Mouse (Mus musculus): ENCODE measurements around the gene Efna3.

The Efna3 gene

DNA sequence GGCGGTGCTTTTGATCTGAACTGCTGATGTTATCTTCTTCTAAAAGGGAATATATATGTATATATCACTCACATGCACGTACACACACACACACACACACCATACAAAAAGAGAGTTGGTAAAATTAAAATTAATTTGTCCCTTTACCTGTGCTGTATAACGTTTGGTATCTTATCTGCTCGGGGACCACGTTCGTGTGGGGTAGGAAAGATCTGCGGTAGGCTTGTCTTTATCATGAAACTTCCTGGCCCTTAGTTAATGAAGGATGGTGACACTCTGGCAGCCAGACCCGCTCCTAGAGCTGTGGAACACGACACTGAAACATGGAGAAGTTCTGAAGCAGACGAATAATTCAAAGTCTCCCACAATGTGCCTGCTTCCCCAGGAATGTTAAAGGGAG is 30.9 kb downstream of the Efna3 start:
- CTCF ChIA-PET, result interaction anchor here (0.7 kb wide), 1 partner anchor 179 kb away, joined by 3 read pairs; no protein-coding TSS in a partner anchor

DNA sequence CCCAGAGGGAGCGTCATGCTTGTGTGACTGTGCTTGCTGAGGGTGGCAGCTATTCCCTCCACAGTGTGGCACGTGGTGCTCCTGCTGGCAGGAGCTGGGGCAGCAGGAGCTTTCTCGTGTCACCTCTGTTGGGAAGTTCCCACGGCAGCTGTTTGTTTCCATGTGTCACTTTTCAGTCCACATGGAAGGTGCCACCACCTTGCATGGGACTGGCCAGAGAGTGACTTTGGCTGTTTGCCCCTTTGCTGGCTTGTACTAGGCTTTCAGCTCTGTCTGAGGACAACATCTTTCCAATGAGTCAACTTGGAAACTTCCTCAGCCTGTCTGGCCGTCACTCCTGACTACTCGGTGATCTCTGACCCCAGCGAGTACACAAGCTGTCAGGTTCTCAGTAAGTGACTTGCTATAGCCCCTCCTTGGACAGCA is 34.2 kb downstream of the Efna3 start:
- CTCF ChIA-PET, result no interaction called here

DNA sequence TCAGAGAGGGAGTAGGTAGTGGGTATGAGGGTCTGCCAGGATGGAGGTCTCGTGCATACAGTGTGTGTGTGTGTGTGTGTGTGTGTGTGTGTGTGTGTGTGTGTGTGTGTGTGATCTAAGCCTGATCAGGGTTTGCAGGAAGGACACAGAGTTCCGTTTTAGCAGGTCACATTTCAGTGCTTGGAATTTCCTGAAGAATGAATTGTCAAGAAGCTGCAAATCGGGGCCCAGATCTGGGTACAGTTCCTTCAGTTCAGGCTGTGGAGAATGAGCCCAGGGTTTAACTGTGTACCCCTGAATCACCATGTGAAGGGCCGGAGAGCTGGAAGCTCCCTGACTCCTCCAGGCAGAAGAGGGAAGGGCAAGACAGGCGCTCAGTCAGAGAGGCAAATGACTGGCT is 35.5 kb downstream of the Efna3 start:
- CTCF ChIA-PET, result interaction anchor here (0.6 kb wide), 2 partner anchors 37 to 237 kb away, joined by 3 to 20 read pairs; no protein-coding TSS in a partner anchor

DNA sequence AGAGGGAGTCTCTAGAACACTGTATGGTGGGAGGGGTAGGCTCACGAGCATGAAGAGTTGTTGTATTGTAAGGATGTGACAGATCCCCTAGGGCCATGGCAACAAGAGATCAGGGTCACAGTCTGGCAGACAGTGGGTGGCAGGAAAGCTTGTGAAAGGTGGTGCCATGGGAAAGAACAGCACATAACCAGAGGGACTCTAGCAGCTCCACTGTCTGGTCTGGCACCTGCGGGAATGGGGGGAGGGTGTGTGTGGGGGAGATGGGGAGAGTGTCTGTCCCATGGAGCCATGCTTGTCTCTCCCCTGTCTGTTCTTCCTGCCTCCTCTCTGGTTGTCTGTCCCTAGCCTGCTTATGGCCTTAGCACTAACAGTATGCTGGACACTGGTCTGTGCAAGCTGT is 37.2 kb downstream of the Efna3 start:
- CTCF ChIA-PET, result no interaction called here

DNA sequence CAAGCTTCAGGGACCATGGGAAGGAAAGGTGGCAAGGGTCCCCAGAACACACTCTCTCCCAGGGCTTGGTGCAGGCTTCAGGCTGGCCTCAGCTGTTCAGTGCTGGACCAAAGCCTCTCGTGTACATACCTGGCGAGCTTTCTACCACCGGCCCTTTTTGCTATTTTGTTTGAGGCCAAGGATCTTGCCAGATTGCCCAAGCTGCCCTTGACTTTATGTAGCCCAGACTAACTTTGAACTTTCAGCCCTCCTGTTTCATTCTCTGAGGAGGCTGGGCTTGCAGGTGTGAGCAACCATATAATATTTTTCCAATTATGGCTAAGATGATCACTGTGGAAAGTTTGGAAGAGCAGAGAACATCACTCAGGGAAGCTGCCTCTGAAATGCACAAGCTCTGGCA is 38.5 kb downstream of the Efna3 start:
- CTCF ChIA-PET, result interaction anchor here (0.6 to 1.1 kb wide), 2 partner anchors 15 to 21 kb away, joined by 3 read pairs; no protein-coding TSS in a partner anchor

DNA sequence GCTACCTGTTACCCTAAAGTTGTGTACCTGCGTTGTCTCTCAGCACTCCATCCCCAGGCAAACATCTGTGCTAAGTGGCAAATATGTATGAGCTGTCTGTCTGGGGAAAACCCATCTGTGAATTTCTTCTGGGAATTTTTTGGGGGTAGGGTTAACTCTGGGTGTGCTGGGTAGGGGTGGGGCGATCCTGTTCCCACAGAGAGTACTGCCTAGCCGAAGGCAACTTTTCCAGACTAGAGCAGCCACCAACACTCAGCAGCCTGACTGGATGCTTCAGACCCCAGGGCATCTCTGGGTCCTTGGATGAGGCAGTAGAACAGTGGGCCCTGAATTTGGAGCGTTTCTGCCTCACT is 40.5 kb downstream of the Efna3 start:
- CTCF ChIA-PET, result interaction anchor here (0.7 to 2.1 kb wide), 4 partner anchors 15 to 1114 kb away, joined by 3 to 12 read pairs (median 4); no protein-coding TSS in a partner anchor

DNA sequence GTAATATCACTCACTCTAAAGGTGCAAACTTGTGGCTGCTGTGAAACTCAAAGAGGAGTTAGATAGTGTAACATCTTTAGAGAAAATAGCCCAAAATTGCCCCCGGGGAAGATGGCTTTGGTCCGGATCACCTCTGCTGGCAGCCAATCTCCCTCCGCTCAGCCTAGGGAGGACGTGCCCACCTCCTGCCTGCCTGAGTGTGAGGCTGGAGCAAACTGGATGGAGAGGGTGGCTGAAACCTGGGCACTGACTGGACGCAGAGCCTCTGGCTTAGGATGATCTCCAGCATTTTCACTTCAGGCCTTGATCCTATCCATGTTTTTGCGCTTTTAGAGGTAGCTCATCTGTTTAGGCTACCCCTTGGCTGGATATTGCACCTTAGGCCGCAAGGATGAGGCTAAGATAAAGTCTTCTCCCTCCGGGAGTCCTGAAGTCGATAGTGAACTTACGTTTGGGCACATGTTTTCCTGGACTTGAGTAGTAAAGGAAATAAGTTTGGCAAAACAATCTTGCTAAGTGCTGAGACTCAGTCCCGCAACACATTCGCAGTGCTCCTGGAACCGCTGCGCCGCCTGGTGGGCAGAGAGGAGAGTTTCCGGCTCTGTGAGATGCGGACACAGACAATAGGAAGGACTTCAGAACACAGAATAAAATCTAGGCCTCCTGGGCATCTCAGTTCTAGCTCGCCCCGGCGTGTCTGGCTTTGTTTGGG is 41.0 kb downstream of the Efna3 start:
- CTCF ChIA-PET, result interaction anchor here (0.7 to 2.1 kb wide), 3 partner anchors 15 to 38 kb away, joined by 3 to 12 read pairs (median 3); no protein-coding TSS in a partner anchor

DNA sequence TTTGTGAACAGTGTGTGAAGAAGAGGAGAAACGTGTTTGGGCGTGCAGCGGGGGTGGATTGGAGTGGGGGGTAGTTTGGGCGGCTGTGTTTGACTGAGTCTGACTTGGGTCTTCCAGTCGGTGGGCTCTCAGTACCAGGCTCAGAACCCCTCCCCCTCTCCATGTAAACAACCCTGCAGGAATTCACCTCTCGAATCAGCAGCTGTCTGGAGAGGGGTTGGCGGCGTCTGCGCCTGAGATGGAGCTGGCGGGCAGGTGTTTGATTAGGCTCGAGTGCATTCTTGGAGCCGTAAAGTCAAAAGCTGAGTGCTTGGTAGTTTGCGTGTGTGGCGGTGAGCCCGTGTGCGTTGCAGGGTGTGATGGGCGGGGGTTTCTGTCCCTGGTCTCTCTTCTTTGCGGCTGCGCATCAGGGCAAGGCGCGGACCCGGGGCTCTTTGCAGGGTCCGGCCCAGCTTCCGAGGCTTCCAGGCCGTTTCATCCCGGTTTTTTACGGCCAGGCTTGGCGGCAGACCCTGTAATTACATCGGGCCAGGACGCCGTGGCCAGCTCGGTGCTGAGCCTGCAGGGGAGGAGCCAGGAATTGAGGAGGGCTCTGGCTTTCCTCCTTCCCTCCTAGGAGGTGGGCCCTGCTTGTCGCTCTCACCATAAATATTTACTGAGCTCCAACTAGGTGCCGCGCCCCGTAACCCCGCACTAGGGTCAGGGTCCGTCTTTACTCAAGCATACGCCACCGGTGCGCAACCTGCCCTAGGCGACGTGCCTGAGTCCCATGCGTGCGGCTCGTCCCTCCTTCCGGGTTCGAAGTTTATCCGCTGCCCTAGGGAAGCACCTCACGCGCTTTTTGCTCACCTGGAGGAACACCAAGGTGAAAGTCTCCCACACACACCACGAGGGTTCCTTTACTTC is 41.9 kb downstream of the Efna3 start, which contains the start of gene Efna1:
TSS of gene Efna1 (minus strand) at position 537 of the 906 bp plus-strand sequence.
- CTCF ChIA-PET, result interaction anchor here (0.8 to 2.1 kb wide), 4 partner anchors 14 to 70 kb away, joined by 3 to 12 read pairs (median 4); partner anchors contain the start of genes Krtcap2 and Trim46

DNA sequence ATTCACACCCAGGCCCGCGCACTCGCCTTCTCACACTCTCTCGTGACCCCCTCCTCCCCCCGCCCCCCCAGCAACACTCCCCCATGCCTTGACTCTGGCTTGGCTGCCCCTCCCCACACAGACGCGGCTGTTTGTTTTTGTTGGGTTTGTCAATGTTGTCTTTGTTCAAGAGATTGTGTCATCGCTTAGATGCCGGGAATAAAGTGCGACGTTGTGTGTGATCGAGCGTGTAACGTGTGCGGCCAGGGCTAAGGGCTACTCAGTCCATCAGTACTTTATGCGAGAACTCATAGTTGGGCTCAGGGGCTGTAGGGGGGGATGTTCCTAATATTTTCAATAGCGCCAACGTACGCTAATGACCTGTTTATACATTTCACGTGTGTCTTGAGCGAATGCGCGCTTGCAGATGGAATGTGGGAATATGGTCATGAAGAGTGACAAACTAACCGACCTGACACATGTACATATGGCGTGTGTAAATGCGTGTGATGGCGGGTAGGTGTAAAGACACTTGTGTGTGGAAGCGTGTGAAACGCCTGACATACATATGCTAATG is 42.6 kb downstream of the Efna3 start:
- CTCF ChIA-PET, result interaction anchor here (0.7 to 1.1 kb wide), 2 partner anchors 34 to 319 kb away, joined by 3 to 5 read pairs; partner anchors contain the start of genes Krtcap2 and Trim46

DNA sequence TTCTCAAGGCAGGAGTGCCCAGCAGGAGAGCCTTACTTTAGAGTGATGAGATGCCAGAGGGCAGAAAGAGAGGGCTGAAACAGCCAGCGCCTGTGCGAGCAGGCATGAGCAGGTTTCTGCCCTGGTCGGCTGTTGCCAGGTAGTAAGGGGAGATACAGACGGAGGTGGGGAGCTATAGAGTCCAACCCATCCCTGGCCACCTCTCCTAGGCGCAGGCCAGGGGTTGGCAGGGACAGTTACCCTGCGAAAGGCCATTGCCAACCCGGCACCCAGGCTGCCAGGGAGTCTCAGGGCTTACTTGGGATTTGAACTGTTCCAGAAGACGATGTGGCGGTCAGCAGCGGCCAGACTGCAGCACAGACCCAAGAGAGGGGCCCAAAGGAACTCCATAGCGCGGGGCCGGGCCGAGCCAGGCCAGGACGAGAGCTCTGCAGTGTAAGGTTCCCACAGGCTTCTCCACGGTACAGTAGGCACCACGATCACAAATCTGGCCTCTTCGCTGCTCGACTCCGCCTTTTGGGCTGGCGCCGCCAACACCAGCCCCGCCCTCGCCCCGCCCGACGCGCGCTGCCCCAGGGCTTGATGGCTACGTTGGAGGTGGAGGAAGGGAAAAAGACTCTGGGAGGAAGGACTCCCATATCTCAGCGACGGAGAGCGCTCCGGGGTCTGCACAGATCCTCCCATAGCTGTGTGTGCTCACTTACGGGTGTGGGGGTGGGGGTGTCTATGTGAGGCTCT is 43.4 kb downstream of the Efna3 start:
- CTCF ChIA-PET, result interaction anchor here (0.7 kb wide), 1 partner anchor 320 kb away, joined by 3 read pairs; no protein-coding TSS in a partner anchor

DNA sequence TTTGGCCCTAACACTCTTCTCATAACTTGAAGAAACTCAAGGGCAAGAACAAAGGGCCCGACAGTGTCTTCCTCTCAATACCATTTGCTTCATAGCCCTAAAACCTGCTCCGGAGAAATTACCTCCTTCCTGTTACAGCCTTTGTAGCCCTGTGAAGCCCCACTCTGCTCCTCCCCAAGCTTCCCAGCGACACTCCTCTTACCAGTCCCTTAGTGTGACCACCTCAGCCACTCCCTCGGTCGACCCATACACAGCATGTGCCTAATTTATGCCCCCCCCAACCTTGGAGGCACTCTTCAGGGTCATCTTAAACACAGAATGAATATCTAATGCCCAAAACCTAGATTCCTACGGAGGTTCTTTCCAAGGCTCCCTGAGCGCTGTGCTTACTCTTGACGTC is 44.1 kb downstream of the Efna3 start:
- CTCF ChIA-PET, result no interaction called here

DNA sequence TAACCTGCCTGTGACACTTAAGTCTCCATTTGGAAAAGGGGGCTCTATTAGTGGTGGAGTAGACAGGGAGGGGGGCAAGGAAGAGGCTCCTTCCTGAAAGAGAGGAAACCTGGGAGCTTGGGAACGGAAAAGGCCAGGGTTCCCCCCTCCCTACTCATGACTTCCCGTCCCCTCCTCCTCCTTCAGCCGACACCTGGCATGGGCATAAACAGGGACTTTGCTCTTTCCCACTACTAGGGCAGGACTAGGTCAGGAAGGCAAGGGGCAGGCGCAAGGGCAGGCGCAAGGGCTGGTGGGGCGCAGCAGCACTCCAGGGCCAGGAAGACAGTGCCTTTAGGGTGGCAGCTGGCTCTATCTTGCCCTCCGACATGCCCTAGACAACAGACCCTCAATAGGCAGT is 44.7 kb downstream of the Efna3 start:
- CTCF ChIA-PET, result no interaction called here

DNA sequence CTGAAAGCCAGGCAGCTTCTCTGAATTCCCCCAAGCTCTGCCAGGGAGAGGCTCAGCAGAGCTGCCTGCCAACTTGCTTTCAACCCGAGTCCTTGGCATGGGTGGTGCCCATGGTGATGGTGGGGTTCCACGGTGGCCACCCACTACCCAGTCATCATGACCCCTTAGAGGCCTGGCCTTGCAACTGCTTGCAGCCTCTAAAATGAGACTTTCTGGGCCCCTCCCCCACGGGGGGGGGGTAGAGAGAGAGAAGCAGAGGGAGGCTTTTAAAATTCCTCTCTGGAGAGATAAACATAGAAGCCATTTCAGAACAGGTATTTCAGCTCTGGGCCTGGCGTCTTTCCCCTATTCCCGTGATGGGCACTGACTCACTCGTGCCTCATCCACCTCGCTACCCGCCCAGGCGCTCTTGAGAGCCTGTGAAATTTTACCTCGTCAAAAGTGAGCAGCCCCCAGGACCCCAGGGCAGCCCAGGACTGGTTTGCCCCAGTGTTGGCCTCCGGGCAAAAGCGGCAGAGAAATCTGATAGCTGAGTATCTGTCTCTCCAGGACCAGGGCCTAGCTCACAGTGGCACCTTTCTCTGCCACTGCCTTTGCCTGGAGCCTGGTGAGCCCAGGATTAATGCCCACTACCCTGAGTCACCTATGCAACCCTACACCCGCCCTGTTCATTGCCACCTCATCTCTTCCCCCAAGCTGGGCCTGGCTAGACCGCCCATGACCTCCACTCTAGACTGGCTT is 45.3 kb downstream of the Efna3 start:
- CTCF ChIA-PET, result no interaction called here

DNA sequence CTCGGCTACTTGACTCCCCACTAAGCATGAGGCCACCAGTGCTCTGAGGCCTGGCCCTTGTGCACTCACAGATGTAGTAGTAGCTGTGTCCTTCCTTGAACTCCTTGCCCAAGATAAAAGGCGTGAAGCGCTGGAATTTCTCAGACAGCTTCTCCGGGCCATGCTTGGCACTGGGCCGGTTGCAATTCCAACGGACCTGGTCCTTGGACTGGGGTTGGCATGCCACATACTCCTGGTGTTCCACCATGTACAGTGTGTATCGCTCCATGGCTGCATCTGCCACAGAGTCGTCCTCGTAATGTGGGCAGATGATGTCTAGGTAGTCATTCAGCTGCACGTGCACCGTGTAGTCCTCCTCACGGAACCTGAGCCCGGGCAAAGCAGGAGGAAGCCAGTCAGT is 46.7 kb downstream of the Efna3 start:
- CTCF ChIA-PET, result no interaction called here

DNA sequence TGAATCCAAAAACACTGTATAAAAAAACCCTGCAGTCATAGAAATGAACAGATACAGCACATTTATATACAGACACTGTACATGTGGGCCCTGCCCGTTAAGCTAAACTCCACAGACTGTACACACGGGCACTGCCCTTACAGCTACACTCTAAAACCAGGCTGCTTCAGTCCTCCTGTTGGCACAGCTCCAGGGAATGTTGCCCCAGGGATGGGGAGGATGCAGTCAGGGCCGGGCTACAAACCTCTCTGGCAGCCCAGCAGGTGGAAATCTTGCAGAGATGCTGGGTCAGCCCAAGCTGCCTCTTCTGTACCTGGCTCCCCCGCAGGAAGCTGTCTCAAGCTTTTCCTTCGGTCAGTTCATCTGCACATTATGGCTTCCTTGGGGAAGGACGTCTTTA is 51.0 kb downstream of the Efna3 start:
- CTCF ChIA-PET, result interaction anchor here (1.3 kb wide), 1 partner anchor 27 kb away, joined by 4 read pairs; no protein-coding TSS in a partner anchor

DNA sequence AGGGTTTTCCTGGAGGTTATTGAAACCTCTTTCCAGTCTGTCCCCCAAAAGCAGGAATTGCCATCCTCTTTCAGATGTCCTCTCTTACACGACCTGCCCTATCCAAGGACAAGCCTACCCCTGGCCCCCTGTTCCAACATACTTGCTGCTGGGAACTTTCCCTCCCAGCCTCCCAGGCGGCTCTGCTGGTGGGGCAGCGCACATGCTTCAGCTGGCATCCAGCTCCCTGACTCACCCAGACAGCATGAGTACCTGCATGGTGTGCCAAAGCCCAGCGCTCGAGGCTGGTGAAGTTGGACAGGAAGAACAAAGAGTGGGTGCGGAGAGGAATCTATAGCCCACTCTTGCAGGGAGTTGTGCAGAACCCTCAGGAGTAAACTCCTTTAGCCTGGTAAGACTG is 51.9 kb downstream of the Efna3 start:
- CTCF ChIA-PET, result interaction anchor here (1.0 to 1.3 kb wide), 2 partner anchors 20 to 28 kb away, joined by 3 to 4 read pairs; no protein-coding TSS in a partner anchor

DNA sequence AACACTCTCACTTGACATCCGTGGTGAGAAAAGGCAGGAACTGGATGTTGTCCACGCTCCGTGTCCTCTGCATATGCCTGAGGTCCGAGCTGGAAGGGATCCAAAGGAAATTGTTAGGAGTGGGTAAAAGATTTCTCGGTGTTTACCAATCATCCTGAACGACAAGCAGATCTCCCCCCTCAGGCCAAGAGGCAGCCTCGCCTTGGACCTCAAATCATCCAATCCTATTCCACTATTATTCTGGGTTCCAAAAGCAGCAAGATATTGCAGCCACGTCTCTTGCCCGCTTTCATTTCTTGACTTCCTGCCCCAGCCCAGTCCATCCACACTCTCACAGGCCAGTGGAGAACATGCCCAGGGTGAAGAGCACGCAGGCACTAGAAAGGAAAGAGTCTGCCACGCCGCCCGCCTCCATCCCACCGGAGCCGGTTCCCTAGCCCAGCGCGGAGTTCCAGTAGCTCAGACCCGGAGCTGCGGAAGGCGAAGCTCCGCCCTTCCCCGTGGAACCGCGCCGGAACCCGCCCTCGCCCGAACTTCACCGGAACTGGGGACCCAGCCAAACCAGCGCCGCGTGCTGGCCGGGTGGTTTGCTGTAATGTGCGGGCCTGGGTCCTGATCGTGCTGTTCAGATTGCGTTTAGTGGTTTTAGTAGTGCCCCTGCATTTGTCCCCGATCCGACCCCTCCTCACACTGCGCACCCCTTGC is 52.6 kb downstream of the Efna3 start, which contains the start of gene Slc50a1:
TSS of gene Slc50a1 (minus strand) at position 520 of the 705 bp plus-strand sequence.
- CTCF ChIA-PET, result interaction anchor here (0.6 to 1.3 kb wide), 3 partner anchors 19 to 49 kb away, joined by 3 to 7 read pairs (median 4); no protein-coding TSS in a partner anchor

DNA sequence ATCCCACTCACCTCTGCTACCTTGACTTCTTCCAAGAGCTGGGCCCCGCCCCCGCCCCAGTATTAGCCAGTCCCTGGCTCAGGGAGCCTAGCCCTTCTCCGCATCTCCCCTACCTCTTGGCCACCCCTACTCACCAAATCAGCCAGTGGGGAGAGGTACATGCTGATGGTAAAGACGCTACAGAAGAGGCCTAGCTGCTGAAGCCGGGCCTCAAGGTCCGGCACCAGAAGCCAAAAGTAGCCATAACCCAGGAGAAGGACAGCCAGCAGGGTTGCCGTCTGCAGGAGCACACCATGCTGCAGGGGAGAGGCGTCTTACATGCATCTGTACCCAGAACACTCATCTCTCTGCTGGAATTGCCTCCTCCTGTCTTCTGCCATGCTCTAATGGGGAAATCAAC is 53.8 kb downstream of the Efna3 start:
- CTCF ChIA-PET, result no interaction called here

DNA sequence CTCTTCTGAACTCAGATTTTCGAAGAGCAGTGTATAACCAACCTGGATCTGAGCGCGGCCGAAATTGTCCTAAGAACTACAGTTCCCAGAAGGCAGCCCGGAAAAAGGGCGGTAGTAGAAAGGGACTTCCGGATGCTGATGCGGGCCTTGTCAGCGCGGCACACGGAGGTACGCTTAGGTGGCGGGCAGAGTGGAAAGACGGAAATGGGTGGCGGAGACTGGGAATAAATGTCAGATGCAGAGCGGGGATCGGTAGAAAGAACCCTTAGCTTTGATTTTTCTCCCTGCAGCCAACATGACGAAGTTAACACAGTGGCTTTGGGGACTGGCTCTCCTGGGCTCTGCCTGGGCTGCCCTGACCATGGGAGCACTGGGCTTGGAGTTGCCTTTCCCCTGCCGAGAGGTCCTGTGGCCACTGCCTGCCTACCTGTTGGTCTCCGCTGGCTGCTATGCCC is 56.3 kb downstream of the Efna3 start:
- CTCF ChIA-PET, result interaction anchor here (0.5 to 1.2 kb wide), 4 partner anchors 15 to 716 kb away, joined by 3 to 6 read pairs (median 4); no protein-coding TSS in a partner anchor

Measured in spleen, embryonic (tissue).